Mouse (Mus musculus): ENCODE measurements around the gene Tbc1d15.
"Not testable (repeated sequence)": the region's sequence is repeated elsewhere in the genome, so short reads cannot be mapped to it uniquely, and the experiment has no call there.

Tbc1d15 gene

GRCm38 (mm10) chr10:115245488-115245887 lies 5.8 kb downstream of the Tbc1d15 start:
- no peak for DNase-seq (ENCODE audit: low spot score in 2 of 2)

GRCm38 (mm10) chr10:115241082-115241595 lies 10.1 kb downstream of the Tbc1d15 start:
- peak in 1 of 2 experiments; percentile 19 for DNase-seq (ENCODE audit: low spot score in 2 of 2)

GRCm38 (mm10) chr10:115237931-115238330 lies 13.3 kb downstream of the Tbc1d15 start:
- DNase-seq (ENCODE audit: low spot score in 2 of 2) = no peak

- no peak for DNase-seq (ENCODE audit: low spot score in 2 of 2)
Measured at GRCm38 (mm10) chr10:115236733-115237132, 14.5 kb downstream of the Tbc1d15 start.

GRCm38 (mm10) chr10:115235501-115235900 lies 15.8 kb downstream of the Tbc1d15 start:
- no peak for DNase-seq (ENCODE audit: low spot score in 2 of 2)

GRCm38 (mm10) chr10:115233798-115234197 lies 17.5 kb downstream of the Tbc1d15 start:
- no peak for DNase-seq (ENCODE audit: low spot score in 2 of 2)

- DNase-seq (ENCODE audit: low spot score in 2 of 2) = no peak
Measured at GRCm38 (mm10) chr10:115232513-115232912, 18.8 kb downstream of the Tbc1d15 start.

- DNase-seq (ENCODE audit: low spot score in 2 of 2) = no peak
Measured at GRCm38 (mm10) chr10:115229023-115229422, 22.2 kb downstream of the Tbc1d15 start.

- DNase-seq (ENCODE audit: low spot score in 2 of 2) = no peak
Measured at GRCm38 (mm10) chr10:115226586-115226985, 24.7 kb downstream of the Tbc1d15 start.

- no peak for DNase-seq (ENCODE audit: low spot score in 2 of 2)
Measured at GRCm38 (mm10) chr10:115223845-115224244, 27.4 kb downstream of the Tbc1d15 start.

GRCm38 (mm10) chr10:115212916-115213580 lies 38.2 kb downstream of the Tbc1d15 start:
- DNase-seq (ENCODE audit: low spot score in 2 of 2) = no peak

- DNase-seq (ENCODE audit: low spot score in 2 of 2) = no peak
Measured at GRCm38 (mm10) chr10:115205825-115206224, 45.4 kb downstream of the Tbc1d15 start.

- no peak for DNase-seq (ENCODE audit: low spot score in 2 of 2)
Measured at GRCm38 (mm10) chr10:115205284-115205683, 46.0 kb downstream of the Tbc1d15 start.

GRCm38 (mm10) chr10:115191214-115191613 lies 60.1 kb downstream of the Tbc1d15 start:
- DNase-seq (ENCODE audit: low spot score in 2 of 2) = no peak

GRCm38 (mm10) chr10:115187390-115187789 lies 63.9 kb downstream of the Tbc1d15 start:
- DNase-seq (ENCODE audit: low spot score in 2 of 2) = no peak

GRCm38 (mm10) chr10:115184697-115185096 lies 66.6 kb downstream of the Tbc1d15 start, which contains the start of gene Tph2:
TSS of gene Tph2 (minus strand) at chr10:115185022.
- peak; percentile 43 to 46 for DNase-seq (ENCODE audit: low spot score in 2 of 2)

GRCm38 (mm10) chr10:115181034-115181433 lies 70.2 kb downstream of the Tbc1d15 start:
- no peak for DNase-seq (ENCODE audit: low spot score in 2 of 2)

- DNase-seq (ENCODE audit: low spot score in 2 of 2) = not testable (repeated sequence)
Measured at GRCm38 (mm10) chr10:115178019-115178418, 73.2 kb downstream of the Tbc1d15 start.

GRCm38 (mm10) chr10:115175591-115175991 lies 75.7 kb downstream of the Tbc1d15 start:
- DNase-seq (ENCODE audit: low spot score in 2 of 2) = no peak

- no peak for DNase-seq (ENCODE audit: low spot score in 2 of 2)
Measured at GRCm38 (mm10) chr10:115173336-115173735, 77.9 kb downstream of the Tbc1d15 start.

- DNase-seq (ENCODE audit: low spot score in 2 of 2) = peak in 1 of 2 experiments; percentile 33
Measured at GRCm38 (mm10) chr10:115171351-115171818, 79.9 kb downstream of the Tbc1d15 start.

- no peak for DNase-seq (ENCODE audit: low spot score in 2 of 2)
Measured at GRCm38 (mm10) chr10:115170496-115171350, 80.5 kb downstream of the Tbc1d15 start.

Data from frontal cortex, postnatal 36 days (tissue).